Comparison of ENCODE assay signal across 1 mouse cellular context in genomic region chr7:25230690-25231285, GRCm38 (mm10).
TF ChIP-seq lines count a peak whose summit lies in the region.

No protein-coding gene starts in this region.

TF ChIP-seq in MEL, 35 proteins besides CTCF, POLR2A, EP300 and RAD21 (continued from another document):
- no peak for TF ChIP-seq ELF1 (IDR thresholded peaks at IDR 0.05; ENCODE audit: low read depth, low read length)
- TF ChIP-seq ZMIZ1 (IDR thresholded peaks at IDR 0.05; ENCODE audit: low read depth, low read length): peak; percentile 16; the same call in 1 of the 2 replicates
- TF ChIP-seq E2F4 (IDR thresholded peaks at IDR 0.05; ENCODE audit: borderline replicate concordance, low read depth, low read length): no peak
- peak; percentile 18; the same call in 1 of the 2 replicates for TF ChIP-seq POLR2AphosphoS5 (IDR thresholded peaks at IDR 0.05; ENCODE audit: borderline replicate concordance, low read depth, low read length)
- TF ChIP-seq SIN3A (IDR thresholded peaks at IDR 0.05; ENCODE audit: low read length): no peak
- TF ChIP-seq USF1 (IDR thresholded peaks at IDR 0.05; ENCODE audit: low read depth, low read length): no peak
- TF ChIP-seq JUND (IDR thresholded peaks at IDR 0.05; ENCODE audit: low read depth, low read length): no peak
- TF ChIP-seq HCFC1 (IDR thresholded peaks at IDR 0.05; ENCODE audit: low read depth, low read length): no peak
